Comparison of ENCODE assay signal across 14 mouse cellular contexts in genomic region chr3:34869911-34870310, GRCm38 (mm10).
"Had no signal": no experiment of that assay in that cellular context is flagged by ENCODE, and none has a peak within 500 bp of the region (broad histone marks: within the 10 kb centered on the region; RNA-seq: fewer than 3 reads in every experiment).

No protein-coding gene starts in this region.

- DNase-seq: kidney, postnatal 10 days; kidney, postnatal 4 days; lung, adult 2 months; lung, postnatal 36 days; right cerebral cortex, postnatal 14 days; thymus, adult 2 months; thymus, postnatal 25 days had no signal

- H3K36me3 ChIP-seq: limb, embryonic 10.5 days; liver, embryonic 15.5 days; stomach, embryonic 15.5 days had no signal

- H3K4me1 ChIP-seq: liver, embryonic 15.5 days had no signal

- ATAC-seq: lung, postnatal 0 days; midbrain, embryonic 16.5 days had no signal

- H3K27me3 ChIP-seq: liver, embryonic 15.5 days; stomach, embryonic 15.5 days had no signal

- H3K4me2 ChIP-seq: liver, embryonic 11.5 days; liver, embryonic 15.5 days; stomach, embryonic 15.5 days had no signal

- H3K9me3 ChIP-seq: limb, embryonic 10.5 days; liver, embryonic 15.5 days; stomach, embryonic 15.5 days had no signal

- H3K4me3 ChIP-seq: layer of hippocampus, adult 2 months; limb, embryonic 10.5 days; liver, embryonic 15.5 days; stomach, embryonic 15.5 days had no signal

- H3K9ac ChIP-seq: liver, embryonic 15.5 days; stomach, embryonic 15.5 days had no signal

- H3K27ac ChIP-seq: layer of hippocampus, adult 2 months; limb, embryonic 10.5 days; liver, embryonic 15.5 days; stomach, embryonic 15.5 days had no signal
